Mouse (Mus musculus) gastrocnemius, postnatal 10 days (tissue): ENCODE results near the gene Wfdc6b. TPM values are rescaled to one million over a fixed set of nuclear protein-coding genes. Genes with fewer than 3 reads are reported as not detected.

Experiments
- total RNA-seq, 2 experiments: library from RNA; stranded (reverse); gene quantifications; 2 replicates each; pipeline ENCODE4 v1.2.3; 2021

The Wfdc6b gene
- total RNA-seq, 2 experiments from 2014 or later, result not detected

Other genes starting within 250 kb of the Wfdc6b start
- 1 to 10 TPM in 1 of 2 experiments, not detected in 1; 1.4 TPM for gene Slpi, start 224.4 kb upstream of the Wfdc6b start, total RNA-seq
- gene Rbpjl, start 210.4 kb upstream of the Wfdc6b start, total RNA-seq, result under 1 TPM; 0.05 to 0.07 TPM
- gene Matn4, start 208.4 kb upstream of the Wfdc6b start, total RNA-seq, result 1 to 10 TPM; 5.8 to 7.8 TPM
- gene Sdc4, start 169.6 kb upstream of the Wfdc6b start, total RNA-seq, result 10 to 100 TPM; 52.5 TPM
- gene Sys1, start 156.6 kb upstream of the Wfdc6b start, total RNA-seq, result 10 to 100 TPM; 16.8 to 18.4 TPM
- gene Gm20458, start 152.6 kb upstream of the Wfdc6b start, total RNA-seq, result 1 to 10 TPM in 1 of 2 experiments, not detected in 1; 3.3 TPM
- gene Trp53tg5, start 139.8 kb upstream of the Wfdc6b start, total RNA-seq, result not detected
- 10 to 100 TPM; 13.0 to 17.7 TPM for gene Dbndd2, start 127.4 kb upstream of the Wfdc6b start, total RNA-seq
- 10 to 100 TPM; 44.3 to 51.3 TPM for gene Pigt, start 116.0 kb upstream of the Wfdc6b start, total RNA-seq
- not detected for gene Wfdc2, start 51.1 kb upstream of the Wfdc6b start, total RNA-seq
- gene Spint3, start 40.1 kb upstream of the Wfdc6b start, total RNA-seq, result not detected
- gene Wfdc6a, start 28.1 kb upstream of the Wfdc6b start, total RNA-seq, result not detected
- not detected for gene Eppin, start 19.9 kb upstream of the Wfdc6b start, total RNA-seq
- not detected for gene Wfdc8, start 104 bp downstream of the Wfdc6b start, total RNA-seq
- not detected for gene Wfdc16, start 25.3 kb downstream of the Wfdc6b start, total RNA-seq
- gene Wfdc10, start 42.5 kb downstream of the Wfdc6b start, total RNA-seq, result not detected
- not detected for gene Wfdc9, start 43.1 kb downstream of the Wfdc6b start, total RNA-seq
- not detected for gene Wfdc11, start 60.6 kb downstream of the Wfdc6b start, total RNA-seq
- not detected for gene Wfdc13, start 71.6 kb downstream of the Wfdc6b start, total RNA-seq
- gene Spint4, start 85.0 kb downstream of the Wfdc6b start, total RNA-seq, result not detected
- gene Spint5, start 101.8 kb downstream of the Wfdc6b start, total RNA-seq, result not detected
- gene Wfdc3, start 132.4 kb downstream of the Wfdc6b start, total RNA-seq, result not detected
- 10 to 100 TPM; 27.4 to 31.9 TPM for gene Dnttip1, start 132.5 kb downstream of the Wfdc6b start, total RNA-seq
- 10 to 100 TPM; 14.2 to 16.9 TPM for gene Ube2c, start 156.4 kb downstream of the Wfdc6b start, total RNA-seq
- gene Tnnc2, start 166.4 kb downstream of the Wfdc6b start, total RNA-seq, result over 10,000 TPM; 13,775 to 14,965 TPM
- gene Snx21, start 172.3 kb downstream of the Wfdc6b start, total RNA-seq, result 10 to 100 TPM; 18.1 to 20.5 TPM
- gene Acot8, start 191.4 kb downstream of the Wfdc6b start, total RNA-seq, result 10 to 100 TPM in 1 of 2 experiments, 1 to 10 TPM in 1; 9.7 to 10.4 TPM
- 1 to 10 TPM; 1.2 to 1.4 TPM for gene Zswim3, start 191.6 kb downstream of the Wfdc6b start, total RNA-seq
- 1 to 10 TPM; 3.5 to 4.5 TPM for gene Zswim1, start 209.2 kb downstream of the Wfdc6b start, total RNA-seq
- gene Spata25, start 215.0 kb downstream of the Wfdc6b start, total RNA-seq, result under 1 TPM; 0.68 TPM
- gene Ctsa, start 219.4 kb downstream of the Wfdc6b start, total RNA-seq, result 10 to 100 TPM; 53.3 to 75.2 TPM
- 10 to 100 TPM; 39.2 to 45.2 TPM for gene Neurl2, start 219.9 kb downstream of the Wfdc6b start, total RNA-seq
- gene Pltp, start 244.2 kb downstream of the Wfdc6b start, total RNA-seq, result 10 to 100 TPM; 15.2 to 18.5 TPM